Mouse (Mus musculus) forebrain, embryonic 16.5 days (tissue): ENCODE results near the gene Fam166a. TPM values are rescaled to one million over a fixed set of nuclear protein-coding genes. Genes with fewer than 3 reads are reported as not detected.

Experiments
- ATAC-seq: fragments of 200-750 bp; cut with Nextera tagmentation; 2 replicates; pipeline ENCODE4 v1.8.0; 2017; ENCODE audit warnings: mild to moderate bottlenecking, moderate library complexity
- H3K27ac ChIP-seq: fragments of 300-500 bp; sonication (generic); 2 replicates; pipeline ENCODE4 v1.5.1; 2014; ENCODE audit warnings: low read length, control low read depth
- H3K27me3 ChIP-seq: fragments of 300-500 bp; sonication (generic); replicated peaks from 2 replicates; pipeline ENCODE4 v1.6.1; 2014; ENCODE audit warnings: low read length; ENCODE audit not compliant: control insufficient read depth, insufficient read depth
- H3K36me3 ChIP-seq: fragments of 300-500 bp; sonication (generic); 2 replicates; pipeline ENCODE4 v1.6.1; 2014; ENCODE audit not compliant: control insufficient read depth, insufficient read depth
- H3K4me1 ChIP-seq: fragments of 300-500 bp; sonication (generic); replicated peaks from 2 replicates; pipeline ENCODE4 v1.6.1; 2014; ENCODE audit warnings: low read length; ENCODE audit not compliant: control insufficient read depth, insufficient read depth
- H3K4me2 ChIP-seq: fragments of 300-500 bp; sonication (generic); 2 replicates; pipeline ENCODE4 v1.6.1; 2014; ENCODE audit warnings: mild to moderate bottlenecking, low read length, control low read depth
- H3K4me3 ChIP-seq: fragments of 300-500 bp; sonication (generic); replicated peaks from 2 replicates; pipeline ENCODE4 v1.5.1; 2014; ENCODE audit warnings: mild to moderate bottlenecking, low read length, control low read depth
- H3K9ac ChIP-seq: fragments of 300-500 bp; sonication (generic); replicated peaks from 2 replicates; pipeline ENCODE4 v1.6.1; 2014; ENCODE audit warnings: low read depth, low read length, control low read depth
- H3K9me3 ChIP-seq: fragments of 300-500 bp; sonication (generic); 2 replicates; pipeline ENCODE4 v1.6.1; 2016; ENCODE audit warnings: low read length; ENCODE audit not compliant: control insufficient read depth
- WGBS: fragments of 180-500 bp; shearing (Covaris S2); extraction: QIAGEN DNeasy Blood & Tissue Kit; methylation state at CpG from one replicate; pipeline ENCODE4 v1.1.7; 2014; 5-methylcytosine and 5-hydroxymethylcytosine counted together
- polyA plus RNA-seq: library from polyadenylated mRNA; unstranded; fragments of >200 nt; fragmentation: Nextera tagmentation; extraction: Ambion mirVana; gene quantifications from 2 replicates; pipeline ENCODE4 v1.2.1, GENCODE M21; 2015

Gene Fam166a
- polyA plus RNA-seq, 1 experiment from 2014 or later = not detected

GRCm38 (mm10) chr2:25261870-25262269 lies 43.3 kb downstream of the Fam166a start:
- peak overlapping the region; percentile 99 for H3K4me2 ChIP-seq
- no peaks in the 10 kb centered on the region for H3K9me3 ChIP-seq
- H3K9ac ChIP-seq = peak overlapping the region; percentile 62
- H3K4me1 ChIP-seq = peaks cover 46% of the 10 kb centered on the region
- no peaks in the 10 kb centered on the region for H3K36me3 ChIP-seq
- 0 out of 2 replicates have a peak, but pooled peaks have one; percentile 1 for ATAC-seq
- H3K27me3 ChIP-seq = no peaks in the 10 kb centered on the region; the same call in 1 of the 2 replicates
- H3K4me3 ChIP-seq = peak overlapping the region; percentile 67
- peak overlapping the region; percentile 70 for H3K27ac ChIP-seq
- WGBS = 48% methylated on average over 12 of the region's 12 CpGs

DNA sequence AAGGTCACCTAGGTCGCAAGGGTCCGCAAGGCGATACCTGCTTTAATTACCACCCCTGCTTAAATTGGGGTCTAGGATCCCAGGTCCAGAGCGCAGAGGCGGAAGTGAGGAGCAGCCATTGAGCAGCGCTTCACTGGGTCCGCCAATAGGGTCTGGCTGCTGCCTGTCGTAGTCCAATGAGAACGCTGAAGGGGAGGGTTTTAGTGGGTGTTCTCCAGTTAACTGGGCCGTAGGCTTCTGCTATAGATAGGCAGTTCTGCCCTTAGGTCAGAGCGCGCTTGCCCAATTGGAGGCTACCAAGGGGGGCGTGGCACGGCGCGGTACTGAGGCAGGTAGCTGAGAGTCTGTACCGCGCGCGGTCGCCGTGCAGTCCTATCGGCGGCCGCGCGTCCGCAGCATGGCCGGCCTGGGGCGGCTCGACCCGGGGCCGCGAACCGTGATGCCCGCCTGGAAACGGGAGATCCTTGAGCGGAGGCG lies 43.8 kb downstream of the Fam166a start, which contains the start of gene Tprn:
Gene Tprn (plus strand): TSS at position 328 of the 477 bp plus-strand sequence.
- Histone ChIP-seq H3K27ac (peak within 1 kb of the TSS; percentile 70), H3K27me3 (no peaks in the 10 kb centered on the region; the same call in 1 of the 2 replicates), H3K4me3 (peak within 1 kb of the TSS; percentile 67), H3K4me2 (peak within 1 kb of the TSS; percentile 99), H3K4me1 (peaks cover 47% of the 10 kb centered on the region), H3K36me3 (no peaks in the 10 kb centered on the region), H3K9me3 (no peaks in the 10 kb centered on the region), H3K9ac (peak within 1 kb of the TSS; percentile 74)
- WGBS = under 1% methylated on average over 39 of the region's 39 CpGs
- ATAC-seq = peak; percentile 99

DNA sequence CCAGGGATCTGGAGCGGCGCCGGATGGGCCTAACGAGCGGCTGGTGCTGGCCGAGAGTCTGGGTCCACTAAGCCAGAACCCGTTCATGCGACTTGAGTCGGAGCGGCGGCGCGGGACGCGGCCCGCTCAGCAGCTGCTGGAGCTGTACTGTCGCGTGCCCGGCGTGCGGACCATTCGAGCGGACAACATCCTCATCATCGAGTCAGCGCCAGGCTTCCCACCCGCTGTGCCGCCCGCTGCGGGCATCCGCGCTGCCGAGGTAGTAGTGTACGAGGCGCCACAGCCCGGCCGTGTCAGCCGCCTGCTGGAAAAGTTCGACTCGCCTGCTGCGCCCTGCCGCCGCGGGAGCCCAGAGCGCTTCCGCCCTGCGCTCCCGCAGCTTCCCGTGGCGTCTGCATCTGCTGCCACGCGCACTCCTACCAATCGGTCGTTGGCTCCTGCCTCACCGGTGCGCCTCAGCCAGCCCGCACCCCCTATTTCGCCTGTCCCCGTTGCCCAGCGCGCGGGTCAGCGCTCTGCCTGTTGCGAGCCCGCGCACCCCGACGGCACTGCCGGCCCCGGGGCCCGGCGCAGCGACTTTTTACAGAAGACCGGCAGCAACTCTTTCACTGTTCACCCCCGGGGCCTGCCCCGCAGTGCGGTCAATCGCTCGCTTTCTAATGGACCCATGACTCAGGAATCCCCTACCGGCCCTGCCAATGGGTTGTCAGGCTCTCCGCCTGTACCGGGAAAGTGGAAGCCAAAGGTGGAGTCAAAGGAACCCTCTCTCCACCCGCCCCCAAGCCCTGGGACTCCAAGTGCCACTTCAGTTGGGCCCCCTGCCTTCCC lies 44.5 kb downstream of the Fam166a start:
- under 1% methylated on average over 79 of the region's 82 CpGs for WGBS
- peak overlapping the region; percentile 99 for H3K4me2 ChIP-seq
- H3K27me3 ChIP-seq = no peaks in the 10 kb centered on the region; the same call in 1 of the 2 replicates
- H3K4me3 ChIP-seq = peak overlapping the region; percentile 67
- no peaks in the 10 kb centered on the region for H3K9me3 ChIP-seq
- H3K27ac ChIP-seq = peak overlapping the region; percentile 48
- H3K36me3 ChIP-seq = no peaks in the 10 kb centered on the region
- H3K9ac ChIP-seq = peak overlapping the region; percentile 74
- peaks cover 50% of the 10 kb centered on the region for H3K4me1 ChIP-seq
- ATAC-seq = peak; percentile 32

DNA sequence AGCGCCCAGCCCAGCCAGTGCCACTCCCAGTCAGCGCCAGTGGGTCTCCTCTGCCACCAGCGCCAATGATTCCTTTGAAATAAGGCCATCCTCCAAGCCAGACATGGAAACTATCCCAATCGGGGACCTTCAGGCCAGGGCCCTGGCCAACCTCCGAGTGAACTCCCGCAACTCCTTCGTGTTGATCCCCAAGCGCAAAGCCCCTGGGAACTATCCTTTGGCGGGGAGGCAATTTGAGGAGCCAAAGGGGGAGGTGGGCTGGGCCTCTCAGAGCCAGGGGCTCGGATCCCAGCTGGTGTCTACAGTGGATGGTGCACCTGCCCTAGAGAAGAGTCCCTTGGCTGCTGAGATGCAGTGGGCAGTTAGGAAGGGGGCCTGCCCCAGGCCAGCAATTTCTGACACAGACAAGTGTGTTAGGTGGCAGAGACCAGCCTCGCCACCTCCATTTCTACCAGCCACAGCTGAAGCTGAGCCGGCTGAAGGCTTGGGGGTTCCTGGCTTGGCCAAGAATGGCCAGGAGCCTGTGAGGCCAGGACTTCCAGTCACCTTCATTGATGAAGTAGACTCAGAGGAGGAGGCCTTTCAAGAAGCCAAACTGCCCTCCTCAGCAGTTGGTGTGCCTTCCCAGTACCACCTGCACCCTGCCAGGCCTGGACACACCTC lies 45.2 kb downstream of the Fam166a start:
- peaks cover 50% of the 10 kb centered on the region for H3K4me1 ChIP-seq

GRCm38 (mm10) chr2:25264286-25264660 lies 45.7 kb downstream of the Fam166a start:
- Histone ChIP-seq H3K4me3 (0 out of 2 replicates have a peak overlapping the region, but pooled peaks have one; percentile 1), H3K4me1 (peaks cover 50% of the 10 kb centered on the region)
- ATAC-seq = no peak

More for the DNA sequence above, 45.2 kb downstream of the Fam166a start:
- Histone ChIP-seq H3K27me3 (no peaks in the 10 kb centered on the region; the same call in 1 of the 2 replicates), H3K36me3 (no peaks in the 10 kb centered on the region), H3K4me2 (peak overlapping the region; percentile 99), H3K9ac (peak overlapping the region; percentile 74), H3K9me3 (no peaks in the 10 kb centered on the region), H3K4me3 (peak overlapping the region; percentile 67), H3K27ac (no peak overlapping the region)
- ATAC-seq = no peak
- 18% methylated on average over 12 of the region's 12 CpGs for WGBS

GRCm38 (mm10) chr2:25264851-25265250 lies 46.3 kb downstream of the Fam166a start:
- Histone ChIP-seq H3K4me1 (peaks cover 50% of the 10 kb centered on the region), H3K4me3 (no peak overlapping the region), H3K36me3 (no peaks in the 10 kb centered on the region), H3K27ac (no peak overlapping the region), H3K4me2 (peak overlapping the region; percentile 12), H3K27me3 (no peaks in the 10 kb centered on the region; the same call in 1 of the 2 replicates), H3K9ac (0 out of 2 replicates have a peak overlapping the region, but pooled peaks have one; percentile 0), H3K9me3 (no peaks in the 10 kb centered on the region)
- no peak for ATAC-seq
- 80% methylated on average over 3 of the region's 3 CpGs for WGBS

More at GRCm38 (mm10) chr2:25264286-25264660, 45.7 kb downstream of the Fam166a start:
- H3K4me2 ChIP-seq = peak overlapping the region; percentile 99
- no peaks in the 10 kb centered on the region for H3K9me3 ChIP-seq
- no peak overlapping the region for H3K27ac ChIP-seq
- no peak overlapping the region for H3K9ac ChIP-seq
- WGBS = 77% methylated on average over 5 of the region's 5 CpGs
- H3K36me3 ChIP-seq = no peaks in the 10 kb centered on the region
- H3K27me3 ChIP-seq = no peaks in the 10 kb centered on the region; the same call in 1 of the 2 replicates

DNA sequence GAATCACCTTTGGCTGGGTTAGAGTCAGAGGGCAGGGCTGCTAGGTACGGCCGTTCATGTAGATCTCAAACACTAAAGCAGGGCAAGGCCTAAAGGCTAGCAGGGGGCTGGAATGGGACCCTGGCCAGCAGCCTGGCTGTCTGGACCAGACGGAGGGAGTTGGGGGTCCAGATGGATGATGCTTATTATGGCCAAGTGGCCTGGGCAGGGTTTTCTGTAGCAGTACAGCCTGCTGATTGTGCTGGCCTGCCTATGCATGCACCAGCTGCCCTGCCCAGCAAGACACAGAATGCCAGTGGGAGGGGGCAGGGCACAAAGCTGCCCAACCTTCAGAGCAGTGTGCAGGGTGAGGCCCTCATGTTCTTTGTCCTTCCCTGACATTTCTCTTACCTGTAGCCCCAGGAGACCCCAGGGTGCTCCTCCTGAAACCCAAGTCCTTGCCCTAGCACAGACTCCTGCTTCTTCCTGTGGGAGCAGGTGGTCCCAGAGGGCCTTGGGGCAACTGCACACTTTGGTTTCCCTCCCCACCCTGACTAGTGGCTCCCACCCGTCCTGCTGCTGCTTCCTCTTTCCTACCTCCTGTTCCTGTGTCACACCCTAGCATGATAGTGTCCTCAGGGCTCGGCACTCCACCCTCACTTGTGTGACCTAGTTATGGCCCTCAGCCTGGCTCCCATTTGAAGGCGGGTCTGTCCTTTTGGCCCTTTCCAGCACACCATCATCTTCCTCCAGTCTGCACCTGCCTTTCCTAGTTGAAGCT lies 47.5 kb downstream of the Fam166a start:
- Histone ChIP-seq H3K4me1 (peaks cover 56% of the 10 kb centered on the region), H3K27ac (no peak overlapping the region), H3K4me3 (no peak overlapping the region), H3K27me3 (no peaks in the 10 kb centered on the region; the same call in 1 of the 2 replicates), H3K4me2 (peak overlapping the region; percentile 24), H3K36me3 (no peaks in the 10 kb centered on the region), H3K9me3 (no peaks in the 10 kb centered on the region), H3K9ac (peak overlapping the region; percentile 38)
- WGBS = 65% methylated on average over 6 of the region's 6 CpGs
- no peak for ATAC-seq

GRCm38 (mm10) chr2:25266720-25267119 lies 48.2 kb downstream of the Fam166a start:
- no peaks in the 10 kb centered on the region for H3K36me3 ChIP-seq

More at GRCm38 (mm10) chr2:25266720-25267119, 48.2 kb downstream of the Fam166a start:
- H3K27me3 ChIP-seq = no peaks in the 10 kb centered on the region; the same call in 1 of the 2 replicates
- 30% methylated on average over 2 of the region's 2 CpGs for WGBS
- no peak overlapping the region; the same call in 1 of the 2 replicates for H3K27ac ChIP-seq
- H3K9me3 ChIP-seq = no peaks in the 10 kb centered on the region
- H3K4me1 ChIP-seq = peaks cover 63% of the 10 kb centered on the region
- H3K4me3 ChIP-seq = no peak overlapping the region
- 0 out of 2 replicates have a peak overlapping the region, but pooled peaks have one; percentile 38 for H3K9ac ChIP-seq
- peak overlapping the region; percentile 24 for H3K4me2 ChIP-seq
- ATAC-seq = no peak
